Mouse (Mus musculus): ENCODE results near the gene Ccdc22. TPM values are rescaled to one million over a fixed set of nuclear protein-coding genes. Genes with fewer than 3 reads are reported as not detected.

Ccdc22 gene
- polyA plus RNA-seq, 1 experiment from 2014 or later = 21.9 TPM

DNA sequence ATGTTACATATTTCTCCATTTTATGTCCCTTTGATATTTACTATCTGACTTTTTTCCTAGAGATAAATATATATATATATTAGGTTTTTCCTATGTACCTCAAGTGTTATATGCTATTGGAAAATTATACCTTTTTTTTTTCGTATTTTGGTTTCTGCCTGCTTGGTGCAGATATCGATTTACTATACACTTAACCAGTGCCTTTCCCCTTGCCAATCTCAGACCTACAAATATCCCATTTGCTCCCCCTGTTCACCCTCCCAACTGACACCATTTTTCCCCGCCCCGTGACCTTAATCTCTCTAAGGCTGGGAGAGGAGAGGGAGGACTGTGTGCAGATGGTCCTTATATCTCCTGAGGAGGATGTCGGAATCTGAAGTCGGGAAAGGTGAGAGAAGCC, 1.5 kb upstream of the Ccdc22 start, which contains the start of gene Cacna1f:
TSS of gene Cacna1f (plus strand) at position 301 of the 400 bp plus-strand sequence.
- no peak within 1 kb of the TSS for H3K4me2 ChIP-seq (replicated peaks; ENCODE audit: low read depth)
- no peak for TF ChIP-seq CTCF (IDR thresholded peaks at IDR 0.05; ENCODE audit: low read depth)
- no peak within 1 kb of the TSS for H3K27ac ChIP-seq (ENCODE audit: low read depth, low read length)
- H3K4me3 ChIP-seq (ENCODE audit: low read depth, low read length) = no peak within 1 kb of the TSS
- H3K27me3 ChIP-seq (replicated peaks; ENCODE audit: control insufficient read depth, insufficient read depth, low read length) = no peaks in the 10 kb centered on the region
- no peaks in the 10 kb centered on the region for H3K36me3 ChIP-seq (ENCODE audit: control insufficient read depth, insufficient read depth)
- 77% methylated on average over 6 of the region's 6 CpGs for WGBS
- no peaks in the 10 kb centered on the region for H3K4me1 ChIP-seq (replicated peaks; ENCODE audit: control insufficient read depth, insufficient read depth, low read length)
- H3K9ac ChIP-seq (ENCODE audit: low read depth, low read length) = no peak within 1 kb of the TSS
- no peaks in the 10 kb centered on the region for H3K9me3 ChIP-seq (ENCODE audit: control insufficient read depth)
- ATAC-seq = no peak

- Histone ChIP-seq H3K9ac (ENCODE audit: low read depth, low read length) (no peak overlapping the region), H3K27ac (ENCODE audit: low read depth, low read length) (no peak overlapping the region), H3K27me3 (replicated peaks; ENCODE audit: control insufficient read depth, insufficient read depth, low read length) (no peaks in the 10 kb centered on the region), H3K9me3 (ENCODE audit: control insufficient read depth) (no peaks in the 10 kb centered on the region), H3K4me2 (replicated peaks; ENCODE audit: low read depth) (peak overlapping the region; percentile 61; the same call in 1 of the 2 replicates), H3K36me3 (ENCODE audit: control insufficient read depth, insufficient read depth) (no peaks in the 10 kb centered on the region), H3K4me1 (replicated peaks; ENCODE audit: control insufficient read depth, insufficient read depth, low read length) (no peaks in the 10 kb centered on the region), H3K4me3 (ENCODE audit: low read depth, low read length) (no peak overlapping the region)
- no peak for TF ChIP-seq CTCF (IDR thresholded peaks at IDR 0.05; ENCODE audit: low read depth)
- ATAC-seq = peak; percentile 37; the same call in 1 of the 2 replicates
- WGBS = 28% methylated on average over 8 of the region's 8 CpGs
Observed at GRCm38 (mm10) chrX:7605575-7605941, 241 bp upstream of the Ccdc22 start.

DNA sequence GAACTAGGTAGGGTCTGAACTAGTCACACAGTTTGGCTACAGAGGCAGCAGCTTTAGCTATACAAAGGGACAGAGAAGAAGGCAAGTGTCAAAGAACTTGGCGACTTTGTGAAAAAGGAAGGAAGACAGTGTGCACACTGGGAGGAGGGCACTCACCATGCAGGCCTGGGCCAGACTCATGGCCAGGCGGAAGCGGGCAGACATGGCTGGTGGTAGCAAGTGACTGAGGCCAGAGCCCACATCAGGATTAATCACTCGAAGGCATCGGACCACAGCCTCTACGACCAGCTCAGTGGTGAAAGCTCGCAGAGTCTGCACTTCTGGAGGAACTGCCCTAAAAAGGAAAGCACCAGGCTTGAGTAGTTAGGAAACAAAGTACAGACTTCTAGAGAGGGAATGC, 1.3 kb downstream of the Ccdc22 start:
- ATAC-seq = no peak

DNA sequence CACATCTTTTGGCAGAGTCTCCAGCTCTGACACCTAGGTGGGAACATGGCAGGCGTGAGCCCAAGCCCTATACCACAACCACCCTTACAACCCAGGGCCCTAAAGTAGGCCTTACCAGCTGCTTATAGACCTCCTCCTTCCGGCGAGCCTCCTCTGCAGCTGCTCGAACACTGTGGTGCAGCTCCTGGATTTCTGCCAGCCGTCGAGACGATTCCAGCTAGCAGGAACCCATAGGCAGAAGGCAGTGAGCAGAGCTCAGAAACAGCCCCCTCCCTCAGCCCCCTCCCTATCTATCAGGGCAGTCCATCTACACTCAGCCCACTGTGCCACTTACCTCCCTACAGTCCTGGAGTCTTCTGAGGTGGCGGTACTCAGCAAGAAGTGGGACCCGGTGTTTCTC, 9.9 kb downstream of the Ccdc22 start:
- H3K4me3 ChIP-seq (ENCODE audit: low read depth, low read length) = no peak overlapping the region
- WGBS = 84% methylated on average over 9 of the region's 9 CpGs
- no peaks in the 10 kb centered on the region for H3K9me3 ChIP-seq (ENCODE audit: control insufficient read depth)
- no peak overlapping the region for H3K27ac ChIP-seq (ENCODE audit: low read depth, low read length)
- no peak overlapping the region for H3K9ac ChIP-seq (ENCODE audit: low read depth, low read length)
- no peaks in the 10 kb centered on the region for H3K27me3 ChIP-seq (replicated peaks; ENCODE audit: control insufficient read depth, insufficient read depth, low read length)
- H3K36me3 ChIP-seq (ENCODE audit: control insufficient read depth, insufficient read depth) = peaks cover 14% of the 10 kb centered on the region; the same call in 1 of the 2 replicates
- no peak overlapping the region for H3K4me2 ChIP-seq (replicated peaks; ENCODE audit: low read depth)
- H3K4me1 ChIP-seq (replicated peaks; ENCODE audit: control insufficient read depth, insufficient read depth, low read length) = no peaks in the 10 kb centered on the region
- TF ChIP-seq CTCF (IDR thresholded peaks at IDR 0.05; ENCODE audit: low read depth) = no peak
- no peak for ATAC-seq

More for the DNA sequence above, 1.3 kb downstream of the Ccdc22 start:
- no peaks in the 10 kb centered on the region for H3K9me3 ChIP-seq (ENCODE audit: control insufficient read depth)
- H3K36me3 ChIP-seq (ENCODE audit: control insufficient read depth, insufficient read depth) = no peaks in the 10 kb centered on the region
- 83% methylated on average over 7 of the region's 7 CpGs for WGBS
- H3K27ac ChIP-seq (ENCODE audit: low read depth, low read length) = no peak overlapping the region
- H3K9ac ChIP-seq (ENCODE audit: low read depth, low read length) = no peak overlapping the region
- H3K4me3 ChIP-seq (ENCODE audit: low read depth, low read length) = no peak overlapping the region
- no peaks in the 10 kb centered on the region for H3K4me1 ChIP-seq (replicated peaks; ENCODE audit: control insufficient read depth, insufficient read depth, low read length)
- TF ChIP-seq CTCF (IDR thresholded peaks at IDR 0.05; ENCODE audit: low read depth) = no peak
- H3K4me2 ChIP-seq (replicated peaks; ENCODE audit: low read depth) = no peak overlapping the region
- H3K27me3 ChIP-seq (replicated peaks; ENCODE audit: control insufficient read depth, insufficient read depth, low read length) = no peaks in the 10 kb centered on the region

DNA sequence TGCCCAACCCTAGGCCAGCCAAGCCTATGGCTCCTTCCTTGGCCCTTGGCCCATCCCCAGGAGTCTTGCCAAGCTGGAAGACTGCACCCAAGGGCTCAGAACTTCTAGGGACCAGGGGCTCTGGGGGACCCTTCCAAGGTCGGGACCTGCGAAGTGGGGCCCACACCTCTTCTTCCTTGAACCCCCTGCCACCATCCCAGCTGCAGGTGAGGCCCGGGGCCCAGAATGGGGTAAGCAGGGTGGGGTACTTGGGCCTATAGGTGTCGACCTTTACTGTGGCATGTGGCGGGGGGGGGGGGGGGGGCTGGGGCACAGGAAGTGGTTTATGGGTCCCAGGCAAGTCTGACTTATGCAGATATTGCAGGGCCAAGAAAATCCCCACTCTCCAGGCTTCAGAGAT, 19.0 kb downstream of the Ccdc22 start:
- 85% methylated on average over 4 of the region's 5 CpGs for WGBS
- no peak for ATAC-seq
- no peak overlapping the region for H3K4me2 ChIP-seq (replicated peaks; ENCODE audit: low read depth)
- H3K36me3 ChIP-seq (ENCODE audit: control insufficient read depth, insufficient read depth) = no peaks in the 10 kb centered on the region
- H3K9ac ChIP-seq (ENCODE audit: low read depth, low read length) = no peak overlapping the region
- H3K9me3 ChIP-seq (ENCODE audit: control insufficient read depth) = no peaks in the 10 kb centered on the region
- no peak overlapping the region for H3K27ac ChIP-seq (ENCODE audit: low read depth, low read length)
- TF ChIP-seq CTCF (IDR thresholded peaks at IDR 0.05; ENCODE audit: low read depth) = no peak
- no peaks in the 10 kb centered on the region for H3K27me3 ChIP-seq (replicated peaks; ENCODE audit: control insufficient read depth, insufficient read depth, low read length)
- no peaks in the 10 kb centered on the region for H3K4me1 ChIP-seq (replicated peaks; ENCODE audit: control insufficient read depth, insufficient read depth, low read length)
- no peak overlapping the region for H3K4me3 ChIP-seq (ENCODE audit: low read depth, low read length)

GRCm38 (mm10) chrX:7583881-7584280, 21.4 kb downstream of the Ccdc22 start:
- H3K9ac ChIP-seq (ENCODE audit: low read depth, low read length) = no peak overlapping the region
- no peak for ATAC-seq
- no peaks in the 10 kb centered on the region for H3K27me3 ChIP-seq (replicated peaks; ENCODE audit: control insufficient read depth, insufficient read depth, low read length)
- no peaks in the 10 kb centered on the region for H3K4me1 ChIP-seq (replicated peaks; ENCODE audit: control insufficient read depth, insufficient read depth, low read length)
- H3K27ac ChIP-seq (ENCODE audit: low read depth, low read length) = no peak overlapping the region
- H3K36me3 ChIP-seq (ENCODE audit: control insufficient read depth, insufficient read depth) = no peaks in the 10 kb centered on the region
- H3K4me2 ChIP-seq (replicated peaks; ENCODE audit: low read depth) = no peak overlapping the region
- H3K4me3 ChIP-seq (ENCODE audit: low read depth, low read length) = no peak overlapping the region
- H3K9me3 ChIP-seq (ENCODE audit: control insufficient read depth) = no peaks in the 10 kb centered on the region
- no peak for TF ChIP-seq CTCF (IDR thresholded peaks at IDR 0.05; ENCODE audit: low read depth)
- WGBS = 92% methylated on average over 11 of the region's 11 CpGs

DNA sequence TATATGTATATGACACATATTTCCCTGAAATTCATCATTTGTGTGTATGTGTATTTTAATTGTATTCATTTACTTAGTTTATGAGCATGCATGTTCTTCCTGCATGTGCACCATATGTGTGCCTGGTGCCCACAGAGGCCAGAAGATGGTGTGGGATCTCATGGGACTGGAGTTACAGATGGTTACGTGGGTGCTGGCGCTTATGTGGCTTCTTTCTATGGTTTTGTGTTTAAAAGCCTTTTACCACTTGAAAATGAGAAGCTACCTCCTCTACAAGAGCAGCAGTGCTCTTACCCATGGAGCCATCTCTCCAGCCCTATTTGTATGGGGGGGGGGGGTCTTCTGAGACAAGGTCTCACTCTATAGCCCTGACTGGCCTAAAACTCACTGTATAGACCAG, 24.2 kb downstream of the Ccdc22 start:
- no peak overlapping the region for H3K27ac ChIP-seq (ENCODE audit: low read depth, low read length)

More for the DNA sequence above, 24.2 kb downstream of the Ccdc22 start:
- TF ChIP-seq CTCF (IDR thresholded peaks at IDR 0.05; ENCODE audit: low read depth) = no peak
- H3K27me3 ChIP-seq (replicated peaks; ENCODE audit: control insufficient read depth, insufficient read depth, low read length) = no peaks in the 10 kb centered on the region
- no peaks in the 10 kb centered on the region for H3K36me3 ChIP-seq (ENCODE audit: control insufficient read depth, insufficient read depth)
- ATAC-seq = no peak
- H3K4me2 ChIP-seq (replicated peaks; ENCODE audit: low read depth) = no peak overlapping the region
- H3K9me3 ChIP-seq (ENCODE audit: control insufficient read depth) = no peaks in the 10 kb centered on the region
- 85% methylated on average over 2 of the region's 2 CpGs for WGBS
- H3K4me3 ChIP-seq (ENCODE audit: low read depth, low read length) = no peak overlapping the region
- H3K9ac ChIP-seq (ENCODE audit: low read depth, low read length) = no peak overlapping the region
- H3K4me1 ChIP-seq (replicated peaks; ENCODE audit: control insufficient read depth, insufficient read depth, low read length) = no peaks in the 10 kb centered on the region
